Mouse (Mus musculus) bone marrow macrophage, adult 2 months (primary cell): ENCODE measurements around the gene Zfp804b.

Source experiments
- CTCF ChIP-seq: IDR thresholded peaks from 2 replicates; pipeline ENCODE4 v1.5.1; 2012; ENCODE audit warnings: low read depth, mild to moderate bottlenecking, low read length, moderate library complexity
- POLR2A ChIP-seq: IDR thresholded peaks from 2 replicates; pipeline ENCODE4 v1.6.1; 2012; ENCODE audit warnings: mild to moderate bottlenecking, low read depth, low read length, borderline replicate concordance

DNA sequence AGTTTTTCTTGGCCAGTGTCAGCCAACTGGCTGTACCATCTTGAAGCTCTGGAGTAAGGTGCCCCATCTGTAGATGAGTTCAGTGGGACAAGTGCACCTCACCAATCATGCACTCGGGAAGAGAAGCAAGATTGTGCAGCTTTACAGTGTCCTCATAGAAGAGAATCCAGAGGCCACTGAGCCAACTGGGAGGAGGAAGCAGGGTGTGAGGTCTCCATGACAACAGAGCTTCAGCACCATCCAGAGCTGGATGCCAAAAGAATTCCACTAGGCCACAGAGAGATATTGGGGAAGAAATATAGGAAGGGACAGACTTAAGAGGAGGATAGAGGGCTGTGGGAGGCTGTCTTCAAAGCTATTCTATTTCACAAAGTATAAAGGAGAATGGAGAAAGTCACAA, 41.6 kb downstream of the Zfp804b start:
- TF ChIP-seq POLR2A = no peak
- no peak for TF ChIP-seq CTCF
